Mouse (Mus musculus) erythroblast, embryonic 14.5 days (primary cell): ENCODE results near the gene Dnajc15.

ENCODE experiments used
- GATA1 ChIP-seq: IDR thresholded peaks from 2 replicates; pipeline ENCODE4 v1.6.1; 2012; ENCODE audit warnings: low read length, inconsistent platforms, mixed read lengths
- TAL1 ChIP-seq: IDR thresholded peaks from 3 replicates; pipeline ENCODE4 v1.6.1; 2012; ENCODE audit warnings: low read length, inconsistent platforms, mixed read lengths

DNA sequence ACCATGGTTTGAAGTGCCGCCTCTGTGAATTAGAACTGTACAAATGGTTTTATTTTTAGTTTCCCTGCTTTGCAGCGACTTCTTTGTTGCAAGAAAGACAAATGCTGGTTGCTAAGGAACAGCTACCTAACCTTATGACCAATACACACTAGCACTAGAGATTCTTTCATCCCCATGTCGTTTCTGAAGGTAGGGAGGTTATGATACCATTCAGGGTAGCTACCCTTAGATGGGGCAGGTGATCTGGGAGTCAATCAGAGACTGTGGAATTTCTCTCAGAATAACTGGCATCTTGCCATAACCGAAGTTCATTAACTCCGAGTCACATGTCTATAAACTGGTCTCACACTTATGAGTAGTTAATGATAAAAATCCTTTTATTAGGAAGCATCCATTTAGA, 30.5 kb upstream of the Dnajc15 start:
- TF ChIP-seq GATA1, result no peak
- TF ChIP-seq TAL1, result no peak
